19 mouse cellular contexts compared by ENCODE assay signal in the genomic region with DNA sequence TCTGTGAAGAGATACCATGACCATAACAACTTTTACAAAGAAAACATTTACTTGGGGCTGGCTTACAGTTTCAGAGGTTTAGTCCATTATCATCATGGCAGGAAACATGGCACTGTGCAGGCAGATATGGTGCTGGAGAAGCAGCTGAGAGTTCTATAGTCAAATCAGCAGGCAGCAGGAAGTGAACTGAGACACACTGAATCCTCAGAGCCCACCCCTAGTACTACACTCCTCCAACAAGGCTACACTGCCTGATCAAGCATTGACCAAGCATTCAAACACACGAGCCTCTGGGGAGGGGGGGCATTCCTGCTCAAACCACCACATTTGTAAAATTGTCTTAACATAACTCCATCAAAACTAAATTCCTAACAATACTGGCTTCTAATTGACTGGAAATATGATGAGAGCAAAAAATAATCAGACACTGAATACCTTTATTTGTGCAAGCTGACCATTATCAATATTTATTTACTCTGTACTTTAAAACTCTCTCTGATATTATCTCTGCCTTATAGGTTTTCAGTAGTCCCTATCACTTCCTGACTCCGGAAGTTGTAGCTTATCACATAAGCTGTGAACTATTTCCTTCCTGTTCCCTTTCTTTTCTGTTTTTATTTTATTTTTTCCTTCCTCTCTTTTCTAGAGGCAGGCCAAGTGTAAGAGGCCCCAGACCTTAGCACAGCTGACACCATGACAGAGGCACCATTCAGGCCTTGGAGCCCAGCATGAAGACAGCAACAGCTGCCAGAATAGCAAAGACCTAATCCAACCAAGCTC. TPM values are rescaled to one million over a fixed set of nuclear protein-coding genes. Genes with fewer than 3 reads are reported as not detected.
A peak's percentile ranks its signal among the peaks of the same experiment; 100 is the strongest.
DNase-seq lines count a peak whose midpoint lies in the region; ATAC-seq and TF ChIP-seq lines count a peak whose summit lies in the region.
"Had no signal": no experiment of that assay in that cellular context is flagged by ENCODE, and none has a peak within 500 bp of the region (broad histone marks: within the 10 kb centered on the region; RNA-seq: fewer than 3 reads in every experiment).

No protein-coding gene starts in this region.

- no peaks in the 10 kb centered on the region for H3K9me3 ChIP-seq in heart, embryonic 10.5 days
- no peaks in the 10 kb centered on the region for H3K9me3 ChIP-seq in forebrain, embryonic 12.5 days
- H3K9me3 ChIP-seq: embryonic facial prominence, embryonic 10.5 days; forebrain, embryonic 13.5 days; limb, embryonic 15.5 days; liver, embryonic 15.5 days; midbrain, embryonic 13.5 days had no signal

- TF ChIP-seq POLR2A in spleen, adult 2 months (IDR thresholded peaks at IDR 0.05; ENCODE audit: low read depth, low read length), result no peak

- peaks cover 7% of the 10 kb centered on the region; the same call in 1 of the 2 replicates for H3K4me1 ChIP-seq in spleen, adult 2 months (ENCODE audit: control insufficient read depth, insufficient read depth, insufficient read length)
- H3K4me1 ChIP-seq in heart, embryonic 10.5 days, result no peaks in the 10 kb centered on the region
- H3K4me1 ChIP-seq in forebrain, embryonic 12.5 days, result peaks cover 2% of the 10 kb centered on the region; the same call in 1 of the 2 replicates
- H3K4me1 ChIP-seq: embryonic facial prominence, embryonic 10.5 days; limb, embryonic 15.5 days; liver, embryonic 15.5 days had no signal

- peak overlapping the region; percentile 68 for H3K27ac ChIP-seq in spleen, adult 2 months (ENCODE audit: insufficient read depth, low read length)
- H3K27ac ChIP-seq in heart, embryonic 10.5 days, result no peak overlapping the region
- H3K27ac ChIP-seq in forebrain, embryonic 12.5 days, result no peak overlapping the region
- H3K27ac ChIP-seq: embryonic facial prominence, embryonic 10.5 days; forebrain, embryonic 13.5 days; heart, adult 2 months; limb, embryonic 15.5 days; liver, embryonic 15.5 days; midbrain, embryonic 13.5 days had no signal

- H3K36me3 ChIP-seq in spleen, adult 2 months (ENCODE audit: control insufficient read depth, insufficient read depth, low read length), result no peaks in the 10 kb centered on the region
- no peaks in the 10 kb centered on the region for H3K36me3 ChIP-seq in heart, embryonic 10.5 days
- no peaks in the 10 kb centered on the region for H3K36me3 ChIP-seq in forebrain, embryonic 12.5 days (replicated peaks)
- H3K36me3 ChIP-seq: embryonic facial prominence, embryonic 10.5 days; limb, embryonic 15.5 days; liver, embryonic 15.5 days; midbrain, embryonic 13.5 days had no signal

- no peak overlapping the region for H3K9ac ChIP-seq in forebrain, embryonic 12.5 days
- H3K9ac ChIP-seq: forebrain, embryonic 13.5 days; limb, embryonic 15.5 days; liver, embryonic 15.5 days; midbrain, embryonic 13.5 days had no signal

- DNase-seq in spleen, adult 2 months (ENCODE audit: low read depth in 1 of 2, low spot score in 2 of 2), result peak in 1 of 2 experiments; percentile 14
- no peak for DNase-seq in spleen, adult 12 weeks (ENCODE audit: low spot score)
- DNase-seq in thymus, postnatal 36 days, result peak; percentile 9 to 21
- DNase-seq in right cerebral cortex, postnatal 4 days, result no peak
- DNase-seq in heart, embryonic 10.5 days (ENCODE audit: low spot score), result no peak
- DNase-seq: cerebellum, adult 8-10 months; gastrocnemius, postnatal 14 days; heart, adult 2 months; kidney, adult 2 months; kidney, postnatal 10 days; right cerebral cortex, postnatal 25 days had no signal

- H3K4me3 ChIP-seq in spleen, adult 2 months (ENCODE audit: extremely low read depth, insufficient read depth, insufficient read length), result no peak overlapping the region
- no peak overlapping the region for H3K4me3 ChIP-seq in heart, embryonic 10.5 days
- H3K4me3 ChIP-seq in forebrain, embryonic 12.5 days (replicated peaks), result no peak overlapping the region
- H3K4me3 ChIP-seq: embryonic facial prominence, embryonic 10.5 days; forebrain, embryonic 13.5 days; heart, adult 2 months; limb, embryonic 15.5 days; liver, embryonic 15.5 days; midbrain, embryonic 13.5 days had no signal

- H3K27me3 ChIP-seq in spleen, adult 2 months (ENCODE audit: control insufficient read depth, insufficient read depth, low read length), result no peaks in the 10 kb centered on the region
- H3K27me3 ChIP-seq in heart, embryonic 10.5 days (ENCODE audit: insufficient read depth, poor library complexity, severe bottlenecking), result no peaks in the 10 kb centered on the region
- H3K27me3 ChIP-seq in forebrain, embryonic 12.5 days, result no peaks in the 10 kb centered on the region
- H3K27me3 ChIP-seq: forebrain, embryonic 13.5 days; limb, embryonic 15.5 days; liver, embryonic 15.5 days; midbrain, embryonic 13.5 days had no signal

- ATAC-seq in CD4-positive, CD25-positive, alpha-beta regulatory T cell, adult 4 months, result peak; percentile 65
- peak; percentile 67 for ATAC-seq in inflammation-experienced regulatory T-cells, adult 6 months
- ATAC-seq in forebrain, embryonic 12.5 days (ENCODE audit: low FRiP score), result no peak
- ATAC-seq: forebrain, embryonic 13.5 days; midbrain, embryonic 13.5 days had no signal

- TF ChIP-seq CTCF in spleen, adult 2 months (IDR thresholded peaks at IDR 0.05; ENCODE audit: extremely low read depth, insufficient read depth, insufficient read length, insufficient replicate concordance), result no peak

- H3K4me2 ChIP-seq in forebrain, embryonic 12.5 days, result no peak overlapping the region
- H3K4me2 ChIP-seq: forebrain, embryonic 13.5 days; limb, embryonic 15.5 days; liver, embryonic 15.5 days; midbrain, embryonic 13.5 days had no signal

- 13% methylated on average over 2 of the region's 2 CpGs for WGBS in spleen, adult 2 months
- WGBS in heart, embryonic 10.5 days, result 52% methylated on average over 2 of the region's 2 CpGs
- WGBS in forebrain, embryonic 12.5 days, result 69% methylated on average over 2 of the region's 2 CpGs

RNA-seq across cellular contexts. Expression of a gene that starts 29.3 kb away (rescaled TPM):
- polyA plus RNA-seq in spleen, adult 2 months (2012; rRNA removed), result 36.9 and 38.0 TPM in 2 replicates
- 100 to 1,000 TPM in 1 of 2 experiments, 10 to 100 TPM in 1; 71.9 to 106 TPM for polyA plus RNA-seq in CD4-positive, CD25-positive, alpha-beta regulatory T cell, adult 4 months (2017; shearing (Covaris generic))
- 100 to 1,000 TPM; 100 to 133 (median 132) TPM for polyA plus RNA-seq in inflammation-experienced regulatory T-cells, adult 6 months (2017; shearing (Covaris generic))
- polyA plus RNA-seq in heart, embryonic 10.5 days (2016; fragmentation: Nextera tagmentation; extraction: Ambion mirVana), result 12.9 and 20.8 TPM in 2 replicates
- 62.0 and 63.4 TPM in 2 replicates for polyA plus RNA-seq in forebrain, embryonic 12.5 days (2016; fragmentation: Nextera tagmentation; extraction: Ambion mirVana)

Comparison
In these comparisons a context has a peak if more than half of its experiments do, and no peak if none do; other contexts are left out.
1. DNase-seq: peak in thymus, postnatal 36 days (2 of 2); none in spleen, adult 12 weeks (single experiment), right cerebral cortex, postnatal 4 days (single experiment) and heart, embryonic 10.5 days (single experiment).